Comparison of ENCODE assay signal across 22 mouse cellular contexts in the genomic region with DNA sequence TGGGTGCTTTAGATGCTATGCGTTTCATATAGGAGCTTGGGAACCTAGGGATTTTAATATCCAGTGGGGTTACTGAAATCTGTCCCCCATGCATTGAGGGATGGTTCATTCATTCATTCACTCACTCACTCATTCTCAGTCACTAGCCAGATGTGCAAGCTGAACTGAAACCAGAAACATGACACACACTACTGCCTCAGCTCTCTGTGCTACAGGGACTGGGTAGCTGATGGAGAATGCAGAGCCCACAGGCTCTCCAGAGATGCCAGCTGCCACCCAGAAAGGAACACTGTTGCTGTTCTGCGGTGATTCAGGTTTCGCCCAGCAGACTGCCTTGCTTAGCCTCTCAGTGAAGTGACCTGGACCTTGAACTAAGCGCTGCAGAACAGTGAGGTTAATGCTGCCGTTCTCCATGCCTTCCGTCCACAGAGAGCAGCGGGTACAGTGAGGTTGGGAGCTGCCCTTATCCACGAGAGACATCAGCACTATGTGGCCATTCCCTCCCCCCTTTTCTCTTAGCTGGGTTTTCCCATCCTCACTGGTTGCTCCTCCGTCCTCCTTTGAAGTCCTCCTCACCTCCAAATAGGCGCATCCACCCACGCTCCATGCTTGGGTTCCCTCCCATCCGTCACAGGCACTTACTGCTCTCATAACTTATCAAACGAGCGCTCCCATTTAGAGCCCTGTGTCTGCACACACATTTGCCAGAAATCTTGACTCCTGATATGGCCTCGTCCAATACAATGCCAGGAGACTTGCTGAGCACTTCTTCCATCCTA. TPM values are rescaled to one million over a fixed set of nuclear protein-coding genes. Genes with fewer than 3 reads are reported as not detected.
DNase-seq lines count a peak whose midpoint lies in the region; TF ChIP-seq lines count a peak whose summit lies in the region.
"Had no signal": no experiment of that assay in that cellular context is flagged by ENCODE, and none has a peak within 500 bp of the region (broad histone marks: within the 10 kb centered on the region; RNA-seq: fewer than 3 reads in every experiment).

No protein-coding gene starts in this region.

- H3K36me3 ChIP-seq in splenic B cell, adult 2 months (ENCODE audit: control insufficient read depth, insufficient read depth, low read length, poor library complexity, severe bottlenecking): no peaks in the 10 kb centered on the region
- H3K36me3 ChIP-seq: forebrain, embryonic 15.5 days; heart, embryonic 15.5 days; lung, embryonic 15.5 days; midbrain, embryonic 12.5 days; neural tube, embryonic 12.5 days had no signal

- intact Hi-C loops in gastrocnemius, adult 2 months (cut with DNase I): loop anchor here (10.0 kb wide), 1 partner anchor 51 kb away; no protein-coding TSS in a partner anchor
- intact Hi-C loops in gastrocnemius, postnatal 14 days (cut with DNase I; ENCODE audit: low total_unique reads): no loop called here
- intact Hi-C loops in left cerebral cortex, postnatal 14 days (cut with DNase I): no loop called here

- H3K27ac ChIP-seq in gastrocnemius, adult 2 months: peak overlapping the region; percentile 24; the same call in 1 of the 2 replicates
- peak overlapping the region; percentile 48; the same call in 1 of the 2 replicates for H3K27ac ChIP-seq in layer of hippocampus, adult 2 months
- H3K27ac ChIP-seq: forebrain, embryonic 15.5 days; heart, embryonic 15.5 days; hindbrain, embryonic 14.5 days; limb, embryonic 12.5 days; liver, embryonic 14.5 days; lung, embryonic 15.5 days; midbrain, embryonic 12.5 days; neural tube, embryonic 12.5 days had no signal

- no peak for DNase-seq in gastrocnemius, adult 2 months
- DNase-seq in gastrocnemius, postnatal 14 days: no peak
- no peak for DNase-seq in layer of hippocampus, adult 2 months (ENCODE audit: low spot score in 2 of 2)
- no peak for DNase-seq in layer of hippocampus, adult 11-12 months (ENCODE audit: low spot score)
- peak; percentile 29 for DNase-seq in testis, postnatal 14 days (ENCODE audit: low spot score)
- DNase-seq in testis, postnatal 10 days (ENCODE audit: low spot score): no peak
- peak; percentile 66 for DNase-seq in splenic B cell, adult 2 months (ENCODE audit: low read depth, low spot score)
- no peak for DNase-seq in left cerebral cortex, postnatal 14 days (ENCODE audit: low spot score in 2 of 2)
- DNase-seq: adrenal gland, postnatal 25 days; cerebellum, adult 11 months; cerebellum, adult 9-11 months; gastrocnemius, postnatal 36 days; heart, postnatal 36 days; lung, postnatal 4 days had no signal

- H3K4me3 ChIP-seq in gastrocnemius, adult 2 months: no peak overlapping the region
- no peak overlapping the region for H3K4me3 ChIP-seq in layer of hippocampus, adult 2 months
- H3K4me3 ChIP-seq: forebrain, embryonic 15.5 days; heart, embryonic 15.5 days; limb, embryonic 12.5 days; lung, embryonic 15.5 days; midbrain, embryonic 12.5 days; neural tube, embryonic 12.5 days had no signal

- no peak for TF ChIP-seq CTCF in gastrocnemius, adult 2 months (IDR thresholded peaks at IDR 0.05)
- no peak for TF ChIP-seq CTCF in layer of hippocampus, adult 2 months (conservative IDR thresholded peaks at IDR 0.05)

- no peaks in the 10 kb centered on the region for H3K27me3 ChIP-seq in splenic B cell, adult 2 months (ENCODE audit: control insufficient read depth, insufficient read depth, low read length, poor library complexity, severe bottlenecking)
- H3K27me3 ChIP-seq: forebrain, embryonic 15.5 days; heart, embryonic 15.5 days; limb, embryonic 12.5 days; lung, embryonic 15.5 days; midbrain, embryonic 12.5 days; neural tube, embryonic 12.5 days had no signal

RNA-seq across cellular contexts. Expression of a gene that starts 58.2 kb away (rescaled TPM):
- 100 to 1,000 TPM; 282 to 352 TPM for total RNA-seq in gastrocnemius, adult 2 months (2021)
- total RNA-seq in gastrocnemius, postnatal 14 days (2021): 100 to 1,000 TPM; 232 to 277 TPM
- 100 to 1,000 TPM; 244 to 250 TPM for total RNA-seq in layer of hippocampus, adult 2 months (2021)
- 100 to 1,000 TPM; 192 to 202 TPM for total RNA-seq in left cerebral cortex, postnatal 14 days (2021)

Comparison
In these comparisons a context has a peak if more than half of its experiments do, and no peak if none do; other contexts are left out.
1. DNase-seq: peak in testis, postnatal 14 days (single experiment) and splenic B cell, adult 2 months (single experiment); none in gastrocnemius, adult 2 months (single experiment), gastrocnemius, postnatal 14 days (single experiment), layer of hippocampus, adult 2 months (0 of 2), layer of hippocampus, adult 11-12 months (single experiment), testis, postnatal 10 days (single experiment) and left cerebral cortex, postnatal 14 days (0 of 2).